Mouse (Mus musculus) neural tube, embryonic 15.5 days (tissue): ENCODE measurements around the gene Tmem38a. TPM values are rescaled to one million over a fixed set of nuclear protein-coding genes. Genes with fewer than 3 reads are reported as not detected.
A peak's percentile ranks its signal among the peaks of the same experiment; 100 is the strongest.

Experiments used
- ATAC-seq: fragments of 200-750 bp; cut with Nextera tagmentation; 2 replicates; pipeline ENCODE4 v1.8.0; 2017; ENCODE audit warnings: mild to moderate bottlenecking, moderate TSS enrichment, moderate library complexity; ENCODE audit not compliant: low FRiP score
- H3K27ac ChIP-seq: fragments of 300-500 bp; sonication (generic); replicated peaks from 2 replicates; pipeline ENCODE4 v1.5.1; 2015; ENCODE audit warnings: mild to moderate bottlenecking, inconsistent platforms
- H3K27me3 ChIP-seq: fragments of 300-500 bp; sonication (generic); replicated peaks from 2 replicates; pipeline ENCODE4 v1.6.1; 2015; ENCODE audit warnings: inconsistent platforms
- H3K36me3 ChIP-seq: fragments of 300-500 bp; sonication (generic); 2 replicates; pipeline ENCODE4 v1.6.1; 2015; ENCODE audit warnings: inconsistent platforms
- H3K4me1 ChIP-seq: fragments of 300-500 bp; sonication (generic); 2 replicates; pipeline ENCODE4 v1.6.1; 2015; ENCODE audit warnings: inconsistent platforms
- H3K4me2 ChIP-seq: fragments of 300-500 bp; sonication (generic); 2 replicates; pipeline ENCODE4 v1.6.1; 2015; ENCODE audit warnings: inconsistent platforms, mild to moderate bottlenecking, moderate library complexity
- H3K4me3 ChIP-seq: fragments of 300-500 bp; sonication (generic); replicated peaks from 2 replicates; pipeline ENCODE4 v1.5.1; 2015; ENCODE audit warnings: mild to moderate bottlenecking, inconsistent platforms
- H3K9ac ChIP-seq: fragments of 300-500 bp; sonication (generic); replicated peaks from 2 replicates; pipeline ENCODE4 v1.6.1; 2015; ENCODE audit warnings: mild to moderate bottlenecking, inconsistent platforms
- H3K9me3 ChIP-seq: fragments of 300-500 bp; sonication (generic); replicated peaks from 2 replicates; pipeline ENCODE4 v1.6.1; 2016; ENCODE audit warnings: inconsistent platforms
- WGBS: fragments of 180-500 bp; shearing (Covaris S2); methylation state at CpG from one replicate; pipeline ENCODE4 v1.1.7; 2015; ENCODE audit warnings: mixed read lengths; 5-methylcytosine and 5-hydroxymethylcytosine counted together
- polyA plus RNA-seq: library from polyadenylated mRNA; unstranded; fragments of >200 nt; fragmentation: Nextera tagmentation; extraction: Ambion mirVana; gene quantifications from 2 replicates; pipeline ENCODE4 v1.2.1, GENCODE M21; 2015

Gene Tmem38a
- polyA plus RNA-seq, 1 experiment from 2014 or later = 38.1 TPM

DNA sequence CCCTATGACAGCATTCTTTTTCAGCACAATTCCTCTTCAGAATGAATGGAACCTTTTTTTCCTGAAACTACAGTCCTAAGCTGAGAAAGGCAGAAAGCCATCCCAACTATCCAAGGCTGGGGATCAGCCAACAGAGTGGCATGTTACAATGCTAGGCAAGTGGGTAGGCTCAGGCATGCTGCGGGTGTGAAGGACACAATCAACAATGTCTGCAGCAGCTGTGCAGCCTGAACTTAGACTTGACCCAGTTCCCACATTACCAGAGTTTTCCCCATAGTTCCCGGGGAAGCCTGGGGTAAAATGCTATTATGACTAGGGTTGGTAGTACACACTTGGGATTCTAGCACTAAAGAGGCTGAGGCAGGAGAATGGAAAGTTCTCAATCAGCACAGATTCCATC is 5.9 kb upstream of the Tmem38a start:
- Histone ChIP-seq H3K27ac (no peak overlapping the region), H3K27me3 (no peaks in the 10 kb centered on the region), H3K4me3 (no peak overlapping the region), H3K4me1 (peaks cover 15% of the 10 kb centered on the region), H3K9ac (no peak overlapping the region), H3K9me3 (no peaks in the 10 kb centered on the region), H3K36me3 (peaks cover 52% of the 10 kb centered on the region), H3K4me2 (no peak overlapping the region)
- 91% methylated on average over 2 of the region's 2 CpGs for WGBS
- ATAC-seq = no peak

DNA sequence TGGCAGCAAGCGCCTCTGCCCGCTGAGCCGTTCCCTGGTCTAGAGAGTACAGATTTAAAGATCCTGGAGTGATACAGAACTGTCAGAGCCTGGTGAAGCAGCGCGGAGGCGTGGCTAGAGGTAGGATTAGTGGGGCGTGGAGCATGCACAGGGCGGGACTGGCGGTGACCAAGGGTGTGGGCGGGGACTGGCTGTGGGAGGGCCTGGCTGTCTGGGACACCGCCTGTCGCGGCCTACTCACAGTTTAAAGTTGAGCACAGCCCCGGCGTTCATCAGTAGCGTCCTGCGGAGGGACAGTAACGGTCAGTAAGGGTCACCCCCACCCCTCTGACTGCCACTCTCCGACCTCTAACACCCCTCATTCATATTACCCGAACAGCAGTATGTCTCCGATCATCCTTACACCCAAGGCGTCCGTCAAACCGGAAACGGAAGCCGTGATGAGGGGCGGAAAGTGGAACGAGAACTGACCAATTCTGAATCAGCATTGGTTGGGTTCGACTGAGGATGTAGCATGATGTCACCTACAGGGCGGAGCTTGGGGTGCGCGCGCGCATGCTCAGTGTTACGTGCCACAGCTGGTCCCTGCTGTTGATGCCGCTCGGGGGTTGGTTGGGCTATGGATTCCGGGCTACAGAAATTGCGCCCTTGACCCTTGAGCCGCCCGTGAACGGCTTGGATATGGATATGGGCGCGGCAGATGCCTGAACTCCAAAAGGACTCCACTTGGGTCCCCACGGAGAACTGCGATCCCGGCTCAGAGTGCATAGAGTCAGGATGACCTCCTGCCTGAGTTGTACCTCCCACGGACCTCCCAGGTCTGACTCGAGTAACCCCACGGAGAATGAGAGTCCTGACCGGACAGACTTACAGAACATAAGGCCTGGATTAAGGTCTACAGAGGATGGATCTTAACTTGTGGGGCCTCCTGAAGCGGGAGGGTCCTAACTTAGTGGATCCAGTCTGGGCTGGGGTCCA is 933 bp upstream of the Tmem38a start, which contains the start of gene Smim7:
Gene Smim7, minus strand, starts transcription at position 456 of the 978 bp plus-strand sequence.
- Histone ChIP-seq H3K27ac (peak within 1 kb of the TSS; percentile 84), H3K4me1 (peaks cover 33% of the 10 kb centered on the region), H3K9ac (peak within 1 kb of the TSS; percentile 75), H3K4me2 (peak within 1 kb of the TSS; percentile 96), H3K27me3 (no peaks in the 10 kb centered on the region), H3K4me3 (peak within 1 kb of the TSS; percentile 60), H3K9me3 (no peaks in the 10 kb centered on the region), H3K36me3 (peaks cover 28% of the 10 kb centered on the region)
- under 1% methylated on average over 52 of the region's 52 CpGs for WGBS
- peak; percentile 97 for ATAC-seq

DNA sequence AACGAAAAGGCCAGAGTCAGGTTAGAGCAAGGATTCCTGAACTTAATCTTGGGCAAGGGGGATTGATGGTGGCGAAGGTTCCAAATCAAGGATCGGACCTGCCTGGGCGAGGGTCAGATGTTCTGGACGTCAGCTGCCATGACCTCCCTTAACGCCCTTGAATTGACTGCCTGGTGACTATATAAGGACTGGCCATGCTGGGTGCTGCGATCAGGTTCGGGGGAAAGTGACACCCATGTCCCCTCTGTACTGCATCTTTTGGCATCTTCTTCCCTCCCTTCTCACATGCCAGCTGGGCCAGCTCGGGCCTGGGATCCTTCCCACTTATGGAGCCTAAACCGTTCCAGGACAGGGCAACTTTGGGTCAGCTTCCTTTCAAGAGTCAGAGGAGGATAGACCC is 652 bp downstream of the Tmem38a start:
- WGBS = 9% methylated on average over 10 of the region's 10 CpGs
- Histone ChIP-seq H3K9ac (peak overlapping the region; percentile 75), H3K27ac (peak overlapping the region; percentile 84)

DNA sequence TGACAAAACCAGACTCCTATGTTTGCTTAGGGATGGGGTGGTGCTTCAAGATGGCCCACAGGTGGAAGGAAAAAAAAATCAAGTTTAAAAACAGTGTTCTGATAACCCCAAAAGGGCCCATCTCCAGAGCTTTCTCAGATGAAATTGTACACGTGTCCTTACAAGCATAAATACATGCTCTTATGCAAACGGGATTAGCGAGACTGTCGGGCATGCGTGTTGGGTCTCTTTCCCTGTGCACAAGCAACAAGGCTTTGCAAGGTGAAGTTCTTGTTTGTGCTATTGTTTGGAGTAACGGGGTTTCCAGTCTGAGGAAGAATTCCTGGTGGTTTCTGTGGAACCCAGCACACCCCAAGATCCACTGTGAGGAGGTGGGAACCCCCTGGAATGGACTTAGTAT is 1.6 kb downstream of the Tmem38a start:
- Histone ChIP-seq H3K4me2 (peak overlapping the region; percentile 96), H3K9ac (no peak overlapping the region), H3K4me3 (no peak overlapping the region), H3K27ac (no peak overlapping the region), H3K36me3 (peaks cover 3% of the 10 kb centered on the region; the same call in 1 of the 2 replicates), H3K4me1 (peaks cover 33% of the 10 kb centered on the region), H3K27me3 (no peaks in the 10 kb centered on the region), H3K9me3 (no peaks in the 10 kb centered on the region)
- no peak for ATAC-seq
- WGBS = 88% methylated on average over 6 of the region's 6 CpGs

More for the DNA sequence above, 652 bp downstream of the Tmem38a start:
- Histone ChIP-seq H3K4me3 (peak overlapping the region; percentile 60), H3K36me3 (peaks cover 12% of the 10 kb centered on the region), H3K27me3 (no peaks in the 10 kb centered on the region), H3K4me2 (peak overlapping the region; percentile 96), H3K4me1 (peaks cover 33% of the 10 kb centered on the region), H3K9me3 (no peaks in the 10 kb centered on the region)
- ATAC-seq = no peak; the same call in 1 of the 2 replicates

DNA sequence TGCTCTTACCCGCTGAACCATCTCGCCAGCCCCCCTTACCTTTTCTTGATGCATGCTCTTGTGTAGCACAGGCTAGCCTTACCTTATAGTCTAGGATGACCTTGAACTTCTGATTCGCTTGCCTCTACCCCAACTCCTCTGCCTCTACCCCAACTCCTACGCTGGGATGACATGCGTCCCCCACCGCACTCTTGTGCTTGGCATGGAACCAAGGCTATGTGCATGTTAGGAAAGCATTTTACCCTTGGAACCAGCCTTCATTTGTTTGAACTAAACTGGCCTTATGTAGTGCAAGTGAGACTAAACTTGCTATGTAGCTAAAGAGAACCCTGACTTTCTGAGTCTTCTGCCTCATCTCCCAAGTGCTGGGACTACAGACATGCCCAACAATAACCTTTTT is 4.1 kb downstream of the Tmem38a start:
- Histone ChIP-seq H3K36me3 (0 out of 2 replicates have a peak, but pooled peaks cover 7% of the 10 kb centered on the region), H3K9ac (no peak overlapping the region), H3K9me3 (no peaks in the 10 kb centered on the region), H3K27ac (no peak overlapping the region), H3K27me3 (no peaks in the 10 kb centered on the region), H3K4me3 (no peak overlapping the region), H3K4me2 (no peak overlapping the region), H3K4me1 (peaks cover 18% of the 10 kb centered on the region)
- WGBS = 95% methylated on average over 6 of the region's 6 CpGs
- ATAC-seq = no peak

DNA sequence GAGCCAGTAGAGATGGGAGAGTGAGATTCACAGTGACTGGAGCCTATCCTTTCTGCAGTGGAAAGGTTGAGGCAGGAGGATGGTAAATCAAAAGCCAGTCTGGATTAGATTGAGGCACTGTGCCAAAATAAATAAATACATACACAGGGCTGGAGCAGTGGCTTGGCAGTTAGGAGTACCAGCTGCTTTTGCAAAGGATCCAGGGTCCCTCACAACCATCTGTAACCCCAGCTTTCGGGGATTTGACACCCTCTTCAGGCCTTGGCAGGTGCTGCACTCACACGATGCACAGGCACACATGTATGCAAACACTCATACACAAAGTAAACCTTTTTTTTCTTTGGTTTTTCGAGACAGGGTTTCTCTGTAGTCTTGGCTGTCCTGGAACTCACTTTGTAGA is 5.4 kb downstream of the Tmem38a start:
- H3K27me3 ChIP-seq = no peaks in the 10 kb centered on the region
- peaks cover 16% of the 10 kb centered on the region for H3K4me1 ChIP-seq
- WGBS = 83% methylated on average over 3 of the region's 3 CpGs
- ATAC-seq = no peak
- H3K27ac ChIP-seq = no peak overlapping the region
- no peak overlapping the region for H3K4me2 ChIP-seq
- no peak overlapping the region for H3K9ac ChIP-seq
- no peaks in the 10 kb centered on the region for H3K9me3 ChIP-seq
- H3K36me3 ChIP-seq = 0 out of 2 replicates have a peak, but pooled peaks cover 11% of the 10 kb centered on the region
- H3K4me3 ChIP-seq = no peak overlapping the region

DNA sequence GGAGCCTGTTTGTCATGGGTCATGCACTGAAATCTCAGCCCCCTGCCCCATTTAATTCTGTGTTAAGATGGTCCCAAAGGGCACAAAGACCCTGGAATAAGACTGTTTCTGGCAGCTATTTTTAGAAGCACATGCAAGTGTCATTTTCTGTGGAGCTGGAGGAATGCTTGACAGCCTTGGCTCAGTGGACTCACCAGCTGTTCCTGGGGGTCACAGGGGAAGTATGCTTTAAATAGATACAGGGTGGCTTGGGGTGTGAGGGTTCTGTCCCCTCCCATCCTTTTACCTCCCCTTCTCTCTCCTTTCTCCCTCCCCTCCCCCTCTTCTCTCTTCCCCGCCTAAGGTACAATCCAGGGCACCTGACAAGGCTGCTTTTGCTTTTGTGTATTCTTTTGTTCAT is 6.1 kb downstream of the Tmem38a start:
- Histone ChIP-seq H3K27ac (no peak overlapping the region), H3K4me3 (no peak overlapping the region), H3K36me3 (0 out of 2 replicates have a peak, but pooled peaks cover 11% of the 10 kb centered on the region), H3K9me3 (no peaks in the 10 kb centered on the region), H3K27me3 (no peaks in the 10 kb centered on the region), H3K4me1 (peaks cover 9% of the 10 kb centered on the region), H3K9ac (no peak overlapping the region), H3K4me2 (no peak overlapping the region)
- 58% methylated on average over 1 of the region's 1 CpGs for WGBS
- no peak for ATAC-seq

DNA sequence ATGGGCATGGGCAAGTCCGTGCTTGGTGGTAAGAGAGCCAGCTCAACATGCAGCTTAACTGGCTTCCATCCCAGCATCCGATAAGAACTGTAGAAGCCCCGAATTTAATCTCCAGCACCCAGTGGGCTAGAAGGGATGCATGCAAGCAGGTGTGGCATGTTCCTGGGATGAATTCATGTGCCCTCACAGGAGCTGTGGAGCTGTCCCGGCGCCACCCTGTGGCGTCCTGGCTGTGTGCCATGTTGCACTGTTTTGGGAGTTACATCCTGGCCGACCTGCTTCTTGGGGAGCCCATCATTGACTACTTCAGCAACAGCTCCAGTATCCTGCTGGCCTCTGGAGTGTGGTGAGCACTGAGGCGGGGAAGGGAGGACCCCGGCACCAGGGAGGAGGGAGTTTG is 7.5 kb downstream of the Tmem38a start:
- H3K4me3 ChIP-seq = no peak overlapping the region
- no peaks in the 10 kb centered on the region for H3K27me3 ChIP-seq
- H3K36me3 ChIP-seq = 0 out of 2 replicates have a peak, but pooled peaks cover 11% of the 10 kb centered on the region
- no peak overlapping the region for H3K4me2 ChIP-seq
- H3K27ac ChIP-seq = no peak overlapping the region
- H3K9ac ChIP-seq = no peak overlapping the region
- 70% methylated on average over 9 of the region's 9 CpGs for WGBS
- H3K9me3 ChIP-seq = no peaks in the 10 kb centered on the region
- H3K4me1 ChIP-seq = no peaks in the 10 kb centered on the region
- ATAC-seq = no peak

DNA sequence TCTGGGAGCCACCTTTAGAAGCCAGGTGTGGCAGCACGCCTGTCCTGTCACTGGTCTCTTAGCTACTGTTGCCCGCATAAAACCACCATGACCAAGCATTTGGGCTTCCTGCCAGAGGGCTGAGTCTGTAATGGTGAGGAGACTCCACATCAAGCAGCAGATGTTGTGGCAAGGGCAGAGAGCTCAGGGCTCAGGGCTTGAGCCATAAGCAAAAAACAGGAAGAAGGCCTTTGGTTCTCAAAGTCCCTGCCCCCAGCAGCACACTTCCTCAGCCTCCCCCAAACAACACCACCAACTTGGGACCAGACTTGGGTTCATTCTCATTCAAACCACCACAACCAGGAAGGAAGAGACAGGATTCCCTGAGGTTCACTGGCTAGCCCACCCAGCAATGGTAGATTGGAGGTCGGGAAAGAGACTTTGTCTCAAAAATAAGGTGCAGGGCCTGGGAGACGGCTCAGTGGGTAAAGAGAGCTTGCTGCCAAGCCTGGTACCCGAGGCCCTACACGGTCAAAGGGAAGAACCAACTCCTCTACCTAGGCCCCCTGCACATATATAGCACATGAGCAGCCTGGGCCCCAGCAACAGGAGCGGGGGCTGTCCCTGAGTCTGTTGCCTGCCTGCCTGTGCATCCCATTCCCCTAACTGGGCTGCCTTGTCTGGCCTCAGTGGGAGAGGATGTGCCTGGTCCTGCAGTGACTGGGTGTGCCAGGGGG is 11.4 kb downstream of the Tmem38a start:
- Histone ChIP-seq H3K27me3 (no peaks in the 10 kb centered on the region), H3K9ac (no peak overlapping the region), H3K4me1 (peaks cover 5% of the 10 kb centered on the region), H3K9me3 (no peaks in the 10 kb centered on the region), H3K4me2 (no peak overlapping the region), H3K27ac (no peak overlapping the region), H3K4me3 (no peak overlapping the region), H3K36me3 (0 out of 2 replicates have a peak, but pooled peaks cover 11% of the 10 kb centered on the region)
- no peak for ATAC-seq
- WGBS = 82% methylated on average over 7 of the region's 7 CpGs

DNA sequence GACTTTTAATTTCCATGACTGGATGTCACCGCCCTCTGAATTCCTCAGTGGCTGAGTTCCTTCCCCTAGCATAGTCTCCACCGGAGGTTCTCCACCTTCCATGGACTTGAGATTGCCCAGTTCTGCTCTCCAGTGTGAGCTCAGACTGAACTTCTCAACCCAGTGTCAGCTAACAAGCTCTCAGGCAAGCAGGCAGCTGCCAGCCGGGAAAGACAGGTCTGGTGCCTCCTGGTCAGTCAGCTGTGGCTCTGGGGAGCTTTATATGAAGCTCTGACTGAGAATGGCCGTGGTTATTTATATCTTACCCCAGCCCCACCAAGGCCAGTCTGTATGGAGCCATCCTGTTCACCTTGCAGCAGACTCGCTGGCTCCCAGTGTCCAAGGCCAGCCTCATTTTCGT is 12.5 kb downstream of the Tmem38a start:
- H3K27ac ChIP-seq = no peak overlapping the region
- no peak overlapping the region for H3K9ac ChIP-seq
- H3K4me3 ChIP-seq = no peak overlapping the region
- H3K4me1 ChIP-seq = peaks cover 5% of the 10 kb centered on the region
- H3K27me3 ChIP-seq = no peaks in the 10 kb centered on the region
- H3K36me3 ChIP-seq = 0 out of 2 replicates have a peak, but pooled peaks cover 11% of the 10 kb centered on the region
- H3K9me3 ChIP-seq = no peaks in the 10 kb centered on the region
- 83% methylated on average over 6 of the region's 6 CpGs for WGBS
- no peak for ATAC-seq
- no peak overlapping the region for H3K4me2 ChIP-seq

DNA sequence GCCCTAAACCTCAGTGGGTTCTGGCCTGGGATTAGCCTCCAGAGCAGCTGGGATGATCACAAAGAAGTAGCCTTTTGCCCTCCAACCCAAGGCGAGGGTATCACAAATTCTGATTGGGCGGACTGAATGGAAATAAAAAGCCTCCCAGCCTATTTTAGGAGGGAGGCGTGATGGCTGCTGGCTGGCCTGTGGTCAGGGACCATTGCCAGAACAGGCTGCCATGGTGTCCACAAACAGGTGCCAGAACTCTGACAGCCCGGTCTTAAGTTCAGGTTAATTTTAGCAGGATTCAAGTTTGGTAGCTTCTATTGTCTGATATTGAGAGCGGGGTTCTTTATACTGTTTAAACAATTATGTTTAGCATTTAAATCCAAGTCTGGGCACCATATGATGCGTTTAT is 16.0 kb downstream of the Tmem38a start:
- Histone ChIP-seq H3K27ac (no peak overlapping the region), H3K4me3 (no peak overlapping the region), H3K9ac (no peak overlapping the region), H3K9me3 (no peaks in the 10 kb centered on the region), H3K4me1 (peaks cover 5% of the 10 kb centered on the region), H3K36me3 (no peaks in the 10 kb centered on the region), H3K27me3 (no peaks in the 10 kb centered on the region), H3K4me2 (no peak overlapping the region)
- WGBS = 61% methylated on average over 6 of the region's 6 CpGs
- ATAC-seq = no peak
